Mouse (Mus musculus) hindbrain, embryonic 12.5 days (tissue): ENCODE results near the gene Map3k21. TPM values are rescaled to one million over a fixed set of nuclear protein-coding genes. Genes with fewer than 3 reads are reported as not detected.

ENCODE experiments used
- ATAC-seq: fragments of 200-750 bp; cut with Nextera tagmentation; 2 replicates; pipeline ENCODE4 v1.8.0; 2017; ENCODE audit warnings: moderate TSS enrichment; ENCODE audit not compliant: low FRiP score
- H3K27ac ChIP-seq: fragments of 300-500 bp; sonication (generic); 2 replicates; pipeline ENCODE4 v1.5.1; 2016; ENCODE audit warnings: mild to moderate bottlenecking
- H3K27me3 ChIP-seq: fragments of 300-500 bp; sonication (generic); 2 replicates; pipeline ENCODE4 v1.6.1; 2016; ENCODE audit warnings: mild to moderate bottlenecking
- H3K36me3 ChIP-seq: fragments of 300-500 bp; sonication (generic); 2 replicates; pipeline ENCODE4 v1.6.1; 2016; ENCODE audit warnings: mild to moderate bottlenecking
- H3K4me1 ChIP-seq: fragments of 300-500 bp; sonication (generic); 2 replicates; pipeline ENCODE4 v1.6.1; 2016
- H3K4me2 ChIP-seq: fragments of 300-500 bp; sonication (generic); replicated peaks from 2 replicates; pipeline ENCODE4 v1.6.1; 2016; ENCODE audit warnings: mild to moderate bottlenecking
- H3K4me3 ChIP-seq: fragments of 300-500 bp; sonication (generic); 2 replicates; pipeline ENCODE4 v1.5.1; 2016; ENCODE audit warnings: mild to moderate bottlenecking
- H3K9ac ChIP-seq: fragments of 300-500 bp; sonication (generic); 2 replicates; pipeline ENCODE4 v1.6.1; 2016; ENCODE audit warnings: mild to moderate bottlenecking, moderate library complexity
- H3K9me3 ChIP-seq: fragments of 300-500 bp; sonication (generic); replicated peaks from 2 replicates; pipeline ENCODE4 v1.6.1; 2016; ENCODE audit warnings: mild to moderate bottlenecking
- WGBS: fragments of 180-500 bp; shearing (Covaris S2); methylation state at CpG from one replicate; pipeline ENCODE4 v1.1.7; 2016; 5-methylcytosine and 5-hydroxymethylcytosine counted together
- polyA plus RNA-seq: library from polyadenylated mRNA; unstranded; fragments of >200 nt; fragmentation: Nextera tagmentation; extraction: Ambion mirVana; gene quantifications from 2 replicates; pipeline ENCODE4 v1.2.1, GENCODE M21; 2016

Map3k21 gene
- polyA plus RNA-seq, 1 experiment from 2014 or later, result 0.31 TPM

GRCm38 (mm10) chr8:125919560-125919959 lies 9.3 kb downstream of the Map3k21 start:
- Histone ChIP-seq H3K36me3 (no peaks in the 10 kb centered on the region), H3K4me1 (no peaks in the 10 kb centered on the region), H3K4me3 (no peak overlapping the region), H3K9ac (no peak overlapping the region), H3K4me2 (no peak overlapping the region), H3K27me3 (peaks cover 8% of the 10 kb centered on the region; the same call in 1 of the 2 replicates), H3K27ac (no peak overlapping the region), H3K9me3 (no peaks in the 10 kb centered on the region)
- ATAC-seq, result no peak
- 41% methylated on average over 8 of the region's 8 CpGs for WGBS

- Histone ChIP-seq H3K27me3 (peaks cover 8% of the 10 kb centered on the region; the same call in 1 of the 2 replicates), H3K4me3 (no peak overlapping the region), H3K27ac (no peak overlapping the region), H3K9ac (no peak overlapping the region), H3K9me3 (no peaks in the 10 kb centered on the region), H3K36me3 (no peaks in the 10 kb centered on the region), H3K4me1 (no peaks in the 10 kb centered on the region), H3K4me2 (no peak overlapping the region)
- ATAC-seq, result no peak
- WGBS, result 73% methylated on average over 10 of the region's 10 CpGs
These were observed 10.0 kb downstream of the Map3k21 start for GRCm38 (mm10) chr8:125920281-125920680.

- H3K36me3 ChIP-seq, result no peaks in the 10 kb centered on the region
- H3K4me1 ChIP-seq, result no peaks in the 10 kb centered on the region
- H3K27me3 ChIP-seq, result peaks cover 8% of the 10 kb centered on the region; the same call in 1 of the 2 replicates
- no peak for ATAC-seq
- WGBS, result 67% methylated on average over 9 of the region's 9 CpGs
- H3K4me2 ChIP-seq, result no peak overlapping the region
- H3K9me3 ChIP-seq, result no peaks in the 10 kb centered on the region
- no peak overlapping the region for H3K27ac ChIP-seq
- no peak overlapping the region for H3K9ac ChIP-seq
- no peak overlapping the region for H3K4me3 ChIP-seq
These were observed 10.5 kb downstream of the Map3k21 start for GRCm38 (mm10) chr8:125920761-125921160.

GRCm38 (mm10) chr8:125922333-125922732 lies 12.1 kb downstream of the Map3k21 start:
- H3K4me3 ChIP-seq, result no peak overlapping the region
- H3K9me3 ChIP-seq, result no peaks in the 10 kb centered on the region
- H3K4me2 ChIP-seq, result no peak overlapping the region
- H3K27ac ChIP-seq, result no peak overlapping the region
- ATAC-seq, result no peak
- no peak overlapping the region for H3K9ac ChIP-seq
- H3K4me1 ChIP-seq, result no peaks in the 10 kb centered on the region
- peaks cover 8% of the 10 kb centered on the region; the same call in 1 of the 2 replicates for H3K27me3 ChIP-seq
- H3K36me3 ChIP-seq, result no peaks in the 10 kb centered on the region
- 56% methylated on average over 3 of the region's 3 CpGs for WGBS

GRCm38 (mm10) chr8:125926636-125927035 lies 16.4 kb downstream of the Map3k21 start:
- H3K27me3 ChIP-seq, result no peaks in the 10 kb centered on the region
- no peak overlapping the region for H3K4me3 ChIP-seq
- 87% methylated on average over 4 of the region's 4 CpGs for WGBS
- H3K36me3 ChIP-seq, result no peaks in the 10 kb centered on the region
- no peaks in the 10 kb centered on the region for H3K4me1 ChIP-seq
- no peak overlapping the region for H3K27ac ChIP-seq
- H3K9me3 ChIP-seq, result no peaks in the 10 kb centered on the region
- no peak overlapping the region for H3K4me2 ChIP-seq
- no peak for ATAC-seq
- H3K9ac ChIP-seq, result no peak overlapping the region

- Histone ChIP-seq H3K4me1 (no peaks in the 10 kb centered on the region), H3K9ac (no peak overlapping the region), H3K9me3 (no peaks in the 10 kb centered on the region), H3K27me3 (no peaks in the 10 kb centered on the region), H3K4me2 (no peak overlapping the region), H3K27ac (no peak overlapping the region), H3K4me3 (no peak overlapping the region), H3K36me3 (no peaks in the 10 kb centered on the region)
- 82% methylated on average over 11 of the region's 11 CpGs for WGBS
- no peak for ATAC-seq
These were observed 20.2 kb downstream of the Map3k21 start for GRCm38 (mm10) chr8:125930276-125931046.

- no peak for ATAC-seq
- WGBS, result 95% methylated on average over 6 of the region's 6 CpGs
- Histone ChIP-seq H3K9me3 (no peaks in the 10 kb centered on the region), H3K27me3 (no peaks in the 10 kb centered on the region), H3K9ac (no peak overlapping the region), H3K27ac (no peak overlapping the region), H3K36me3 (no peaks in the 10 kb centered on the region), H3K4me1 (no peaks in the 10 kb centered on the region), H3K4me2 (no peak overlapping the region), H3K4me3 (no peak overlapping the region)
These were observed 21.6 kb downstream of the Map3k21 start for GRCm38 (mm10) chr8:125931822-125932221.

- Histone ChIP-seq H3K4me2 (no peak overlapping the region), H3K4me1 (no peaks in the 10 kb centered on the region), H3K4me3 (no peak overlapping the region), H3K9ac (no peak overlapping the region), H3K9me3 (no peaks in the 10 kb centered on the region), H3K36me3 (no peaks in the 10 kb centered on the region), H3K27ac (no peak overlapping the region), H3K27me3 (no peaks in the 10 kb centered on the region)
- no peak for ATAC-seq
- WGBS, result 47% methylated on average over 9 of the region's 9 CpGs
These were observed 25.4 kb downstream of the Map3k21 start for GRCm38 (mm10) chr8:125935649-125936048.

- ATAC-seq, result no peak
- no peaks in the 10 kb centered on the region for H3K27me3 ChIP-seq
- H3K4me2 ChIP-seq, result no peak overlapping the region
- WGBS, result 80% methylated on average over 4 of the region's 4 CpGs
- H3K4me3 ChIP-seq, result no peak overlapping the region
- no peaks in the 10 kb centered on the region for H3K9me3 ChIP-seq
- H3K4me1 ChIP-seq, result no peaks in the 10 kb centered on the region
- H3K27ac ChIP-seq, result no peak overlapping the region
- no peak overlapping the region for H3K9ac ChIP-seq
- H3K36me3 ChIP-seq, result no peaks in the 10 kb centered on the region
These were observed 34.3 kb downstream of the Map3k21 start for GRCm38 (mm10) chr8:125944511-125944910.

GRCm38 (mm10) chr8:125948696-125949308 lies 38.6 kb downstream of the Map3k21 start:
- Histone ChIP-seq H3K27ac (no peak overlapping the region), H3K9ac (no peak overlapping the region), H3K36me3 (no peaks in the 10 kb centered on the region), H3K4me1 (no peaks in the 10 kb centered on the region), H3K4me3 (no peak overlapping the region), H3K9me3 (no peaks in the 10 kb centered on the region), H3K4me2 (no peak overlapping the region), H3K27me3 (0 out of 2 replicates have a peak, but pooled peaks cover 4% of the 10 kb centered on the region)
- WGBS, result 86% methylated on average over 9 of the region's 9 CpGs
- ATAC-seq, result no peak

GRCm38 (mm10) chr8:125950007-125950940 lies 40.0 kb downstream of the Map3k21 start:
- H3K4me2 ChIP-seq, result no peak overlapping the region

GRCm38 (mm10) chr8:125955671-125956070 lies 45.4 kb downstream of the Map3k21 start:
- peaks cover 3% of the 10 kb centered on the region; the same call in 1 of the 2 replicates for H3K9me3 ChIP-seq
- WGBS, result 12% methylated on average over 11 of the region's 11 CpGs
- H3K36me3 ChIP-seq, result no peaks in the 10 kb centered on the region
- no peak for ATAC-seq
- no peak overlapping the region for H3K9ac ChIP-seq
- no peak overlapping the region for H3K4me3 ChIP-seq
- no peak overlapping the region for H3K27ac ChIP-seq
- no peaks in the 10 kb centered on the region for H3K4me1 ChIP-seq
- peak overlapping the region; percentile 19; the same call in 1 of the 2 replicates for H3K4me2 ChIP-seq
- H3K27me3 ChIP-seq, result peaks cover 7% of the 10 kb centered on the region; the same call in 1 of the 2 replicates

More at GRCm38 (mm10) chr8:125950007-125950940, 40.0 kb downstream of the Map3k21 start:
- Histone ChIP-seq H3K9me3 (no peaks in the 10 kb centered on the region), H3K4me1 (no peaks in the 10 kb centered on the region), H3K36me3 (no peaks in the 10 kb centered on the region), H3K27ac (no peak overlapping the region), H3K4me3 (no peak overlapping the region), H3K27me3 (peaks cover 7% of the 10 kb centered on the region; the same call in 1 of the 2 replicates), H3K9ac (no peak overlapping the region)
- WGBS, result 23% methylated on average over 23 of the region's 23 CpGs
- ATAC-seq, result peak; percentile 75
